Mouse (Mus musculus) brain, embryonic 14.5 days (tissue): ENCODE results near the gene Cln3.

Experiments used
- CTCF ChIP-seq: fragments of 200-500 bp; IDR thresholded peaks from 2 replicates; pipeline ENCODE4 v1.5.1; 2012; ENCODE audit warnings: inconsistent platforms, mild to moderate bottlenecking, moderate library complexity, borderline replicate concordance; ENCODE audit not compliant: insufficient read depth, insufficient read length; ENCODE audit errors: extremely low read depth
- POLR2A ChIP-seq: fragments of 200-500 bp; IDR thresholded peaks from 2 replicates; pipeline ENCODE4 v1.6.1; 2012; ENCODE audit warnings: mild to moderate bottlenecking, inconsistent platforms, borderline replicate concordance; ENCODE audit not compliant: poor library complexity, insufficient read depth, insufficient read length, severe bottlenecking; ENCODE audit errors: extremely low read depth

DNA sequence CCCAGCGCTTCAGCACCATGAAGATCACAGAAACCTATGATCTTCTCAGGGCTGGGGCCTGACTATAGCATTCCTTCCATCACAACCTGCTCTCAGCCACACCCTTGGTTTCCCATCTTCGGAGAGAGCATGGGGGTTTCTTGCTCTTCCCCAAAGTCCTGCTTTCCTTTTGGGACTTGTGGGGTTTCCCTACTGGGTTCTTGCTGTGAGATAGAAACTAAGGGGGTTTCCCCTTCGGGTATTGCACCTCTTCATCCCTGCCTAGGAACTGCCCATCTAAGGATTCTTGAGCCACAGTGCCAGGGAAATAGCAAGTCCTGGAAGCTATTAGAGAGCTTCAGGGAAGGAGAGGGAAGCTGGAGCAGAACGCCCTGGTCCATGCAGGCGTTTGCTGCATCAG lies 10.3 kb upstream of the Cln3 start:
- TF ChIP-seq POLR2A = no peak
- no peak for TF ChIP-seq CTCF
